Mouse (Mus musculus) neural tube, embryonic 15.5 days (tissue): ENCODE data around the gene Thrap3. TPM values are rescaled to one million over a fixed set of nuclear protein-coding genes. Genes with fewer than 3 reads are reported as not detected.

Source experiments
- ATAC-seq: fragments of 200-750 bp; cut with Nextera tagmentation; 2 replicates; pipeline ENCODE4 v1.8.0; 2017; ENCODE audit warnings: mild to moderate bottlenecking, moderate TSS enrichment, moderate library complexity; ENCODE audit not compliant: low FRiP score
- H3K27ac ChIP-seq: fragments of 300-500 bp; sonication (generic); replicated peaks from 2 replicates; pipeline ENCODE4 v1.5.1; 2015; ENCODE audit warnings: mild to moderate bottlenecking, inconsistent platforms
- H3K27me3 ChIP-seq: fragments of 300-500 bp; sonication (generic); replicated peaks from 2 replicates; pipeline ENCODE4 v1.6.1; 2015; ENCODE audit warnings: inconsistent platforms
- H3K36me3 ChIP-seq: fragments of 300-500 bp; sonication (generic); 2 replicates; pipeline ENCODE4 v1.6.1; 2015; ENCODE audit warnings: inconsistent platforms
- H3K4me1 ChIP-seq: fragments of 300-500 bp; sonication (generic); 2 replicates; pipeline ENCODE4 v1.6.1; 2015; ENCODE audit warnings: inconsistent platforms
- H3K4me2 ChIP-seq: fragments of 300-500 bp; sonication (generic); 2 replicates; pipeline ENCODE4 v1.6.1; 2015; ENCODE audit warnings: inconsistent platforms, mild to moderate bottlenecking, moderate library complexity
- H3K4me3 ChIP-seq: fragments of 300-500 bp; sonication (generic); replicated peaks from 2 replicates; pipeline ENCODE4 v1.5.1; 2015; ENCODE audit warnings: mild to moderate bottlenecking, inconsistent platforms
- H3K9ac ChIP-seq: fragments of 300-500 bp; sonication (generic); replicated peaks from 2 replicates; pipeline ENCODE4 v1.6.1; 2015; ENCODE audit warnings: mild to moderate bottlenecking, inconsistent platforms
- H3K9me3 ChIP-seq: fragments of 300-500 bp; sonication (generic); replicated peaks from 2 replicates; pipeline ENCODE4 v1.6.1; 2016; ENCODE audit warnings: inconsistent platforms
- WGBS: fragments of 180-500 bp; shearing (Covaris S2); methylation state at CpG from one replicate; pipeline ENCODE4 v1.1.7; 2015; ENCODE audit warnings: mixed read lengths; 5-methylcytosine and 5-hydroxymethylcytosine counted together
- polyA plus RNA-seq: library from polyadenylated mRNA; unstranded; fragments of >200 nt; fragmentation: Nextera tagmentation; extraction: Ambion mirVana; gene quantifications from 2 replicates; pipeline ENCODE4 v1.2.1, GENCODE M21; 2015

Gene Thrap3
- polyA plus RNA-seq, 1 experiment from 2014 or later, result 127 TPM

DNA sequence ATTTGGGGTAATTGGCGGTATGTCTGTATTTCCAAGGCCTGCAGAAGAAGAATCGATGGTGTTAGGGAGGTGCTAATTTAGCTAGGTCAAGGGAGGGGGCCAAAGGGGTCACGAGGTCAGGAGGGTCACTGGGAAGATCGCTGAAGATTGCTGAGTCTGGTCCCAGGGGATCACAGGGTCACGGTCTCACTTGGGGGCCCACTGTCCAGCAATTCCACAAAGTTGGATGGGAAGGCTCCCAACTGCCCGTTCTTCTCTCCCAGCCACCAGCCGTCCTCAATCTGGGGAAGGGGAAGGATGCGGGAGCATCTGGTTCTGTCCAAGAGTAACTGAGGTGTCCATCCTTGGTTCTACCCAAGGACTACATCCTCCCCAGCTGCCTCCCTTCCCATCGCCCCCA, 40.6 kb downstream of the Thrap3 start:
- peaks cover 16% of the 10 kb centered on the region for H3K4me1 ChIP-seq
- peak overlapping the region; percentile 100 for H3K4me2 ChIP-seq
- no peaks in the 10 kb centered on the region for H3K27me3 ChIP-seq
- no peak overlapping the region for H3K27ac ChIP-seq
- WGBS, result 83% methylated on average over 9 of the region's 9 CpGs
- ATAC-seq, result no peak
- H3K9me3 ChIP-seq, result no peaks in the 10 kb centered on the region
- H3K9ac ChIP-seq, result peak overlapping the region; percentile 73; the same call in 1 of the 2 replicates
- peak overlapping the region; percentile 59 for H3K4me3 ChIP-seq
- peaks cover 16% of the 10 kb centered on the region for H3K36me3 ChIP-seq

GRCm38 (mm10) chr4:126161456-126161855, 41.1 kb downstream of the Thrap3 start:
- Histone ChIP-seq H3K36me3 (peaks cover 11% of the 10 kb centered on the region), H3K9ac (no peak overlapping the region), H3K4me3 (no peak overlapping the region), H3K4me2 (no peak overlapping the region), H3K4me1 (peaks cover 16% of the 10 kb centered on the region), H3K9me3 (no peaks in the 10 kb centered on the region), H3K27ac (no peak overlapping the region), H3K27me3 (no peaks in the 10 kb centered on the region)
- 89% methylated on average over 6 of the region's 6 CpGs for WGBS
- ATAC-seq, result no peak

DNA sequence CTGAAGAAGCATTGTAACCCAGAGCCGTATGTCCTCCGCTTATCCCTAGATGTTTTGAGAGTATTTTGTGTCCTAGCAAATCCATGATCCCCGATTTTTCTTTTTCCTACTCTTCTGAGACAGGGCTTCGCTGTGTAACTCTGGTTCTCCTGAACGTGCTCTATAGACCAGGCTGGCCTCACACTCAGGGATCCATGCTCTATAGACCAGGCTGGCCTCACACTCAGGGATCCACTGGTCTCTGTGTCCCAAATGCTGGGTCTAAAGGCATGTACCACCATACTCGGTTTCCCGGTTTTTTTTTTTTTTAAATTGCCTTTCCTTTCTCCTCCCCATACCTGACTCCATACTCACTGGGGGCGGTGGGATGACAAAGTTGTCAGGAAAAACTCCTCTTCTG, 41.6 kb downstream of the Thrap3 start:
- Histone ChIP-seq H3K36me3 (peaks cover 6% of the 10 kb centered on the region), H3K4me2 (no peak overlapping the region), H3K4me3 (no peak overlapping the region), H3K27me3 (no peaks in the 10 kb centered on the region), H3K9me3 (no peaks in the 10 kb centered on the region), H3K9ac (no peak overlapping the region), H3K27ac (no peak overlapping the region), H3K4me1 (peaks cover 16% of the 10 kb centered on the region)
- ATAC-seq, result no peak
- 90% methylated on average over 8 of the region's 8 CpGs for WGBS

- Histone ChIP-seq H3K36me3 (no peaks in the 10 kb centered on the region), H3K4me2 (no peak overlapping the region), H3K9me3 (no peaks in the 10 kb centered on the region), H3K9ac (no peak overlapping the region), H3K4me3 (no peak overlapping the region), H3K27me3 (no peaks in the 10 kb centered on the region), H3K27ac (no peak overlapping the region), H3K4me1 (peaks cover 16% of the 10 kb centered on the region)
- ATAC-seq, result no peak
- 76% methylated on average over 8 of the region's 8 CpGs for WGBS
Observed at GRCm38 (mm10) chr4:126159455-126159854, 43.1 kb downstream of the Thrap3 start.

DNA sequence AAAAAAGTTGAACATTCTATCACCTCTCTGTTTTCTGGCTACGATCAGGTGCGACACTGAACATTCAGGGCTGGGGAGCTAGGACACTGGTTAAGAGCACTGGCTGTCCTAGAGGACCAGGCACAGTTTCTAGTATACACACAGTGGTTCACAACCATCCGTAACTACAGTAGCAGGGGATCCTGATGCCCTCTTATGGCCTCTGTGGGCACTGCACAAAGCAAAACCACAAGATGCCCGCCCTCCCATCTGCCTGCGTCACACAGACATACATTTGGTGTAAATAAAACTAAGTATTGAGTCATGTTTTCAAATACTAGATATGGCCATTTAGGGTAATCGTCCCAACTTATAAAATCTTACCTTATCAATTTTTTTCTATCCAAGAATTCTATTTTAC, 45.0 kb downstream of the Thrap3 start:
- Histone ChIP-seq H3K27me3 (no peaks in the 10 kb centered on the region), H3K4me1 (peaks cover 6% of the 10 kb centered on the region), H3K27ac (no peak overlapping the region), H3K4me3 (no peak overlapping the region), H3K9ac (no peak overlapping the region), H3K36me3 (no peaks in the 10 kb centered on the region), H3K9me3 (no peaks in the 10 kb centered on the region), H3K4me2 (no peak overlapping the region)
- ATAC-seq, result no peak
- 91% methylated on average over 6 of the region's 6 CpGs for WGBS

- WGBS, result 58% methylated on average over 5 of the region's 5 CpGs
- Histone ChIP-seq H3K9ac (no peak overlapping the region), H3K4me1 (no peaks in the 10 kb centered on the region), H3K27me3 (no peaks in the 10 kb centered on the region), H3K9me3 (no peaks in the 10 kb centered on the region), H3K27ac (0 out of 2 replicates have a peak overlapping the region, but pooled peaks have one; percentile 56), H3K4me2 (no peak overlapping the region), H3K4me3 (no peak overlapping the region), H3K36me3 (no peaks in the 10 kb centered on the region)
- ATAC-seq, result no peak
Observed at GRCm38 (mm10) chr4:126156617-126157016, 45.9 kb downstream of the Thrap3 start.

DNA sequence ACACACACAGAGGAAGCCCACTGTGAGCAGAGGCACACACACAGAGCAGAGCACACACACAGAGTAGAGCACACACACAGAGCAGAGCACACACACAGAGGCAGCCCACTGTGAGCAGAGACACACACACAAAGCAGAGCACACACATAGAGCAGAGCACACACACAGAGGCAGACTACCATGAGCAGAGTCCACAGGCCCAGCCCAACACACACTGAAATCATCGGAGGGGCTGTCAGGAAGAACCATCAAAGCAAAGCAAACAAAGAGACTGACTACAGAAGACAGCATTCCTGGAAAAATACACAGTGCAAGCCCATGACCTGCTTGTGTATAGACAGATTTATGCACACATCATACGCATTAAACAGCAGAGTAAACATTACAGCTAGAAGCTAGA, 46.7 kb downstream of the Thrap3 start:
- Histone ChIP-seq H3K4me1 (no peaks in the 10 kb centered on the region), H3K4me3 (no peak overlapping the region), H3K9ac (no peak overlapping the region), H3K9me3 (no peaks in the 10 kb centered on the region), H3K4me2 (no peak overlapping the region), H3K36me3 (no peaks in the 10 kb centered on the region), H3K27ac (peak overlapping the region; percentile 56), H3K27me3 (no peaks in the 10 kb centered on the region)
- 0 out of 2 replicates have a peak, but pooled peaks have one; percentile 41 for ATAC-seq
- 60% methylated on average over 2 of the region's 2 CpGs for WGBS

DNA sequence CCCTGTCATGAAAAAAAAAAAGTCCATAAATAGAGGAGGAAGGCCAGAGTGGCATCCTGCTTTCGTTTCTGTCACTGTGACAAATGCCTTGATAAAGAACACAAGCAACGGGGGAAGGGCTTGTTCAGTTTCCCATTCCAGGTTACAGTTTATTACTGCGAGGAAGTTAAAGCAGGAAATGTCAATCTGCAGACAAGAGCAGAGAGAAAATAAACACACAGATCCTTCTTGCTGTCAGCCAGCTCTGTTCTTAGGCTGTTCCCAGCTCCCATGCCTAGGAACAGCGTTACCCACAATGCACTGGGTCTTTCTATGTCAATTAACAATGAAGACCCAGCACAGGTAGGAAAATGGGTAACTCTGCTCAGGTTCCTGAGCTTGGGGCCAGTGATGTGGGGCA, 47.4 kb downstream of the Thrap3 start:
- no peak overlapping the region for H3K4me2 ChIP-seq
- H3K9me3 ChIP-seq, result no peaks in the 10 kb centered on the region
- no peak overlapping the region for H3K9ac ChIP-seq
- 0 out of 2 replicates have a peak, but pooled peaks cover 3% of the 10 kb centered on the region for H3K4me1 ChIP-seq
- peak overlapping the region; percentile 56; the same call in 1 of the 2 replicates for H3K27ac ChIP-seq
- 66% methylated on average over 4 of the region's 4 CpGs for WGBS
- ATAC-seq, result no peak
- H3K4me3 ChIP-seq, result no peak overlapping the region
- peaks cover 5% of the 10 kb centered on the region; the same call in 1 of the 2 replicates for H3K27me3 ChIP-seq
- no peaks in the 10 kb centered on the region for H3K36me3 ChIP-seq

DNA sequence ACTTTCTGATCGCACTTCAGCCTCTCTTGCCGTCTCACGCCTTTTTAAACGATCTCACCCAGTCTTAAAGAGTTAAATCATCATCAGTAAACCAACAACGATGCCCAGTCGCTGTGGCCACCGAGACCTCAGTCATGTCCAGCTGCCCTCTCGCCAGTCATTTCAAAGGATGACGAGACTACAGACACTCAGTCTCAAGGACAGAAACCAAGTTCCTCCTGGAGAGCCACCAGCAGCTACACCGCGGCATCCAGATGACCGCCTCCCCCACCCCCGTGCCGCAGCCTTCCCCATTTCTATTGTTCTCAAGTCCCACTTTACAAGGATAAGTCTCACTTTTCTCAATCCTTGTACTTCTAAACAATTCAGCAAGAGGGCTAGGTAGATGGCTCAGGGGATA, 49.7 kb downstream of the Thrap3 start:
- no peak for ATAC-seq
- H3K4me1 ChIP-seq, result peaks cover 22% of the 10 kb centered on the region
- no peak overlapping the region for H3K4me2 ChIP-seq
- no peaks in the 10 kb centered on the region for H3K9me3 ChIP-seq
- peaks cover 28% of the 10 kb centered on the region for H3K27me3 ChIP-seq
- no peaks in the 10 kb centered on the region for H3K36me3 ChIP-seq
- H3K9ac ChIP-seq, result no peak overlapping the region
- WGBS, result 56% methylated on average over 14 of the region's 14 CpGs
- no peak overlapping the region for H3K27ac ChIP-seq
- no peak overlapping the region for H3K4me3 ChIP-seq

DNA sequence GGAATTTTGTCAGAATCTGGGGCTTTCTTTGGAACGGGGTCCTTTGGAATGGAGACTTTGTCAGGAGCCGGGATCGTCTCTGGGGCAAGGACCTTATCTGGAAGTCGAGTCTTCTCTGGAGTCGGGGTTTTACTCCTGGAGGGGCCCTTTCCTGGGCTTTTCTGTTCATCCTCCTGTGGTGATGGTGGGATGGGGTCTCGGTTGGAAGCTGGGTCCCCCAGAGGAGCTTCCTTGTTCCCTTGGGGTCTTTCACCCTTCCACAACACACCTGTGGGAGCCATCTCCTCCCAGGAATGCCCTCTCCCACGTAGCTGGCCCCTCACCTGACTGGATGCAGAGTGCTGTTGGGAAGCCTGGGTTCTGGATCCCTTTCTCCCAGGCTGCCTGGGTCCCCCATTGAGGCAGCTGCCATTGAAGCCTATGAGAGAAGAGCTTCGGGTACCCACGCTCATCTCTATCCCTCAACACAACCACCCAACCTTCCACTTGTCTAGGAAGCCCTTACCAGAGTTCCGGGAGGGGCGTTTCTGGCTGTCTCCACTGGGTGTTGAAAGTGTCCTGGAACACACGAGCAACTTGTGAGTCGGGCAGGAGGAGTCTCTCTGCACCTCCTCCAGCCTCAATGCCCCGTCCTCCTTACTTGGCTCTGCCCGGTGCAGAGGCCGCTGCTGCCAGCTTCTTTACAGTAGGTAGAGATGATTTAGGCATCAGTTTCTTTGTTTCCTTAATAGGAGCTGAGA, 50.7 kb downstream of the Thrap3 start:
- 84% methylated on average over 16 of the region's 16 CpGs for WGBS
- Histone ChIP-seq H3K27ac (no peak overlapping the region), H3K4me1 (peaks cover 28% of the 10 kb centered on the region), H3K9ac (no peak overlapping the region), H3K27me3 (peaks cover 37% of the 10 kb centered on the region), H3K36me3 (no peaks in the 10 kb centered on the region), H3K4me3 (no peak overlapping the region), H3K9me3 (no peaks in the 10 kb centered on the region), H3K4me2 (no peak overlapping the region)
- no peak for ATAC-seq

DNA sequence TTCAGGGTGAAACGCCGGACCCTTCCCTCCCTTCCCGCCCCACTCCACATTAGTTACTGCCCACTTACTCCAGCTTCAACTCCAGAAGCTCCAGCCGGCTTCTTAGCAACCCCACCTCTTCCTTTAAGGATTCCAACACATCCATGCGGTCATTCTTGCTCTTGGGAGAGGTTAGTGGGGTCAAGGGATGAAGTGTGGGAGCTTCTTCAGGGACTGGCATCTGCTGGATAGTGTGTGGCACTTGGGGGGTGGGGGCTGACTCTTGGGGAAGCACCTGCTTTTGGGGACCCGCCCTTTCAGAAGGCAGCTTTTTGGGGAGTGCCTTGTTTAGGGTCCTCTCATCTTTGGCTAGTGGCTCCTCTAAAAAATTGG, 51.6 kb downstream of the Thrap3 start:
- 76% methylated on average over 6 of the region's 6 CpGs for WGBS
- Histone ChIP-seq H3K4me3 (no peak overlapping the region), H3K9ac (no peak overlapping the region), H3K9me3 (no peaks in the 10 kb centered on the region), H3K4me1 (peaks cover 28% of the 10 kb centered on the region), H3K4me2 (peak overlapping the region; percentile 19), H3K27me3 (peaks cover 39% of the 10 kb centered on the region), H3K27ac (no peak overlapping the region), H3K36me3 (no peaks in the 10 kb centered on the region)
- ATAC-seq, result no peak

DNA sequence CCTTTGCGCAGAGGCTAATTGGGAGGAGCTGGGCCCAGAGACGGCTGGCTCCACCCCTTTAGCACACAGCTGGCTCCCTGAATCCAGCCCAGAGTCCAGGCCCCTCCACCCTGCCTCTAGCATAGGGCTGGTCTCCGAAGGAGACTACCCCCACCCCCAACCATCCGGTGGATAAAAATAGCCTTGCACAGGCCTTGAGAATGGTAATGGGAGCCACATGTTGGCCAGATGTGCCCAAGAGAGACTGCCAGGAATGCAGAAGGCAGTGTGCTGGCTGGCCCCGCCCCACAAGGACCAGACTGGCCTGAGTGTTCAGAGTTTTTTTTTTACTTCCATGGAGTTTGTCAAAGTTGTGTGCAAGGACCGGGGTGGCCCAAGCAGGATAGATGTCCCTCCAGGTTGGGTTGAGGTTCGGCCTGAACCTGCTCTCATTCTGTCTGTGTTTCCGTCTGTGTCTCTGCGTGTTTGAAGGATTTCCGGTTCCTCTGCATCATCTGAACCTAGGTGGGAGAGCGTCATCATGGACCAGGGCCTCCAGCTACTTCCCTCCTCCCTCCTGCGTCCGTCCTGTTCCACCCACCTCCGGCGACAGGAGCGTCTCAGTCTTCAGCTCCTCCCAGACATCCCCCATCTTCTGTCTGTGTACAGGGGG, 52.1 kb downstream of the Thrap3 start:
- ATAC-seq, result no peak
- no peaks in the 10 kb centered on the region for H3K36me3 ChIP-seq
- peaks cover 28% of the 10 kb centered on the region for H3K4me1 ChIP-seq
- 64% methylated on average over 16 of the region's 16 CpGs for WGBS
- no peak overlapping the region for H3K4me3 ChIP-seq
- H3K27ac ChIP-seq, result no peak overlapping the region
- peak overlapping the region; percentile 68 for H3K4me2 ChIP-seq
- H3K27me3 ChIP-seq, result peaks cover 39% of the 10 kb centered on the region
- H3K9me3 ChIP-seq, result no peaks in the 10 kb centered on the region
- H3K9ac ChIP-seq, result no peak overlapping the region
